Mouse (Mus musculus) gastrocnemius, postnatal 10 days (tissue): Measurements from ENCODE around the gene Actr2. TPM values are rescaled to one million over a fixed set of nuclear protein-coding genes. Genes with fewer than 3 reads are reported as not detected.
A peak's percentile ranks its signal among the peaks of the same experiment; 100 is the strongest.
"Not testable (repeated sequence)": the region's sequence is repeated elsewhere in the genome, so short reads cannot be mapped to it uniquely, and the experiment has no call there.

Source experiments
- DNase-seq: peaks from one replicate; pipeline ENCODE4 v3.0.0; 2021; ENCODE audit warnings: mixed read lengths
- total RNA-seq, 2 experiments: library from RNA; stranded (reverse); gene quantifications; 2 replicates each; pipeline ENCODE4 v1.2.3; 2021

The Actr2 gene
- total RNA-seq, 2 experiments from 2014 or later, result 51.8 to 60.2 TPM

GRCm38 (mm10) chr11:20116701-20117100 lies 4.0 kb upstream of the Actr2 start:
- no peak for DNase-seq

GRCm38 (mm10) chr11:20116030-20116551 lies 3.4 kb upstream of the Actr2 start:
- no peak for DNase-seq

GRCm38 (mm10) chr11:20112006-20112740 lies 540 bp downstream of the Actr2 start:
- peak; percentile 69 for DNase-seq

- no peak for DNase-seq
Observed at GRCm38 (mm10) chr11:20108151-20108550, 4.6 kb downstream of the Actr2 start.

- no peak for DNase-seq
Observed at GRCm38 (mm10) chr11:20107683-20108082, 5.0 kb downstream of the Actr2 start.

GRCm38 (mm10) chr11:20106946-20107345 lies 5.8 kb downstream of the Actr2 start:
- DNase-seq, result no peak

GRCm38 (mm10) chr11:20103949-20104348 lies 8.8 kb downstream of the Actr2 start:
- DNase-seq, result no peak

GRCm38 (mm10) chr11:20086306-20086705 lies 26.4 kb downstream of the Actr2 start:
- no peak for DNase-seq

GRCm38 (mm10) chr11:20085635-20086034 lies 27.1 kb downstream of the Actr2 start:
- no peak for DNase-seq

GRCm38 (mm10) chr11:20075415-20075814 lies 37.3 kb downstream of the Actr2 start:
- no peak for DNase-seq

- no peak for DNase-seq
Observed at GRCm38 (mm10) chr11:20072826-20073225, 39.9 kb downstream of the Actr2 start.

GRCm38 (mm10) chr11:20072174-20072573 lies 40.5 kb downstream of the Actr2 start:
- DNase-seq, result no peak

- DNase-seq, result no peak
Observed at GRCm38 (mm10) chr11:20068346-20069004, 44.2 kb downstream of the Actr2 start.

- no peak for DNase-seq
Observed at GRCm38 (mm10) chr11:20067521-20067920, 45.2 kb downstream of the Actr2 start.

- no peak for DNase-seq
Observed at GRCm38 (mm10) chr11:20066106-20066505, 46.6 kb downstream of the Actr2 start.

- no peak for DNase-seq
Observed at GRCm38 (mm10) chr11:20064926-20065325, 47.8 kb downstream of the Actr2 start.

- not testable (repeated sequence) for DNase-seq
Observed at GRCm38 (mm10) chr11:20064086-20064485, 48.6 kb downstream of the Actr2 start.

- not testable (repeated sequence) for DNase-seq
Observed at GRCm38 (mm10) chr11:20062801-20063200, 49.9 kb downstream of the Actr2 start.

GRCm38 (mm10) chr11:20059736-20060135 lies 53.0 kb downstream of the Actr2 start:
- DNase-seq, result no peak

GRCm38 (mm10) chr11:20057429-20057828 lies 55.3 kb downstream of the Actr2 start:
- DNase-seq, result no peak

GRCm38 (mm10) chr11:20056168-20056567 lies 56.5 kb downstream of the Actr2 start:
- DNase-seq, result no peak

- DNase-seq, result no peak
Observed at GRCm38 (mm10) chr11:20054617-20055016, 58.1 kb downstream of the Actr2 start.

- DNase-seq, result no peak
Observed at GRCm38 (mm10) chr11:20053951-20054350, 58.8 kb downstream of the Actr2 start.
